Mouse (Mus musculus) limb, embryonic 14.5 days (tissue): Measurements from ENCODE around the gene Epha4. TPM values are rescaled to one million over a fixed set of nuclear protein-coding genes. Genes with fewer than 3 reads are reported as not detected.

Source experiments
- ATAC-seq: fragments of 200-750 bp; cut with Nextera tagmentation; 2 replicates; pipeline ENCODE4 v1.8.0; 2017; ENCODE audit warnings: low read depth, moderate number of reproducible peaks, moderate TSS enrichment; ENCODE audit not compliant: low FRiP score
- DNase-seq: peaks from one replicate; pipeline ENCODE4 v3.0.0-alpha.2; 2015; ENCODE audit warnings: low spot score
- H3K27ac ChIP-seq: fragments of 300-500 bp; sonication (generic); replicated peaks from 2 replicates; pipeline ENCODE4 v1.5.1; 2014; ENCODE audit warnings: low read depth, mild to moderate bottlenecking, low read length, moderate library complexity, mixed read lengths
- H3K27me3 ChIP-seq: fragments of 300-500 bp; sonication (generic); 2 replicates; pipeline ENCODE4 v1.6.1; 2014; ENCODE audit warnings: low read length, mixed read lengths; ENCODE audit not compliant: control insufficient read depth, insufficient read depth
- H3K36me3 ChIP-seq: fragments of 300-500 bp; sonication (generic); 2 replicates; pipeline ENCODE4 v1.6.1; 2014; ENCODE audit warnings: mild to moderate bottlenecking, low read length, moderate library complexity, mixed read lengths; ENCODE audit not compliant: control insufficient read depth, insufficient read depth
- H3K4me1 ChIP-seq: fragments of 300-500 bp; sonication (generic); 2 replicates; pipeline ENCODE4 v1.6.1; 2014; ENCODE audit warnings: antibody characterized with exemption, low read length, mixed read lengths; ENCODE audit not compliant: control insufficient read depth, insufficient read depth
- H3K4me2 ChIP-seq: fragments of 300-500 bp; sonication (generic); replicated peaks from 2 replicates; pipeline ENCODE4 v1.6.1; 2014; ENCODE audit warnings: low read depth, mild to moderate bottlenecking, low read length, moderate library complexity; ENCODE audit not compliant: severe bottlenecking
- H3K4me3 ChIP-seq: fragments of 300-500 bp; sonication (generic); replicated peaks from 2 replicates; pipeline ENCODE4 v1.5.1; 2014; ENCODE audit warnings: low read length
- H3K9ac ChIP-seq: fragments of 300-500 bp; sonication (generic); 2 replicates; pipeline ENCODE4 v1.6.1; 2014; ENCODE audit warnings: mild to moderate bottlenecking, low read depth, low read length, moderate library complexity; ENCODE audit not compliant: severe bottlenecking
- H3K9me3 ChIP-seq: fragments of 300-500 bp; sonication (generic); 2 replicates; pipeline ENCODE4 v1.6.1; 2016; ENCODE audit warnings: low read length; ENCODE audit not compliant: control insufficient read depth
- POLR2A ChIP-seq: fragments of 200-500 bp; IDR thresholded peaks from 2 replicates; pipeline ENCODE4 v1.8.0; 2012; ENCODE audit warnings: inconsistent platforms, mild to moderate bottlenecking, moderate library complexity, borderline replicate concordance; ENCODE audit not compliant: insufficient read depth, insufficient read length; ENCODE audit errors: extremely low read depth
- WGBS: fragments of 180-500 bp; shearing (Covaris S2); extraction: QIAGEN DNeasy Blood & Tissue Kit; methylation state at CpG from one replicate; pipeline ENCODE4 v1.1.7; 2014; 5-methylcytosine and 5-hydroxymethylcytosine counted together
- polyA plus RNA-seq, 2 experiments: library from polyadenylated mRNA; depleted of rRNA in 1 of 2; stranded (reverse) in 1 of 2; unstranded in 1 of 2; fragments of >200 nt; fragmentation: Nextera tagmentation in 1 of 2; extraction: Ambion mirVana in 1 of 2; gene quantifications; 2 replicates each; pipeline versions ENCODE4 v1.2.1 to v1.2.3; 2012 to 2014

The Epha4 gene
- polyA plus RNA-seq, 2 experiments: 34.5 to 53.5 TPM

DNA sequence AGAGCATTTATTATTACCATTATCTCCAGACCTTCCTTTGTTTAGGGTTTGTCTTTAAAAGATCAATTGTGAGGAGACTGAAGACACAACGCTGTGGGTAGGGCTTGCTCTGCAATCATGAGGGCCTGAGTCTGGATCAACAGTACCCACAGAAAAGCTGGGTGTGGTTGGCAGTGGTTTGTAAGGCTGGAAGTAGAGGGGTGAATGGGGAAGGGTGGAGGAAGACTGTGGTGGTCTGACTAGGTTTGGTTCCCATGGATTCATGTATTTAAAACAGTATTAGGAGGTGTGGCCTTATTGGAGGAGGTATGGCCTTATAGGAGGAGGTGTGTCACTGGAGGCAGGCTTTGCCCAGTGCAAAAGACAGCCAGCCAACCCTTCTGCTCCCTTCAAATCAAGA is 113.4 kb downstream of the Epha4 start:
- H3K4me3 ChIP-seq: no peak overlapping the region
- no peak overlapping the region for H3K9ac ChIP-seq
- peaks cover 30% of the 10 kb centered on the region for H3K4me1 ChIP-seq
- TF ChIP-seq POLR2A: no peak
- no peak for ATAC-seq
- no peak overlapping the region for H3K4me2 ChIP-seq
- no peaks in the 10 kb centered on the region for H3K9me3 ChIP-seq
- no peak for DNase-seq
- H3K36me3 ChIP-seq: peaks cover 27% of the 10 kb centered on the region
- H3K27me3 ChIP-seq: no peaks in the 10 kb centered on the region
- H3K27ac ChIP-seq: no peak overlapping the region
- 80% methylated on average over 1 of the region's 1 CpGs for WGBS

- DNase-seq (no peak), ATAC-seq (no peak)
- no peak overlapping the region for H3K27ac ChIP-seq
- H3K9me3 ChIP-seq: no peaks in the 10 kb centered on the region
- 75% methylated on average over 6 of the region's 6 CpGs for WGBS
- H3K9ac ChIP-seq: no peak overlapping the region
- TF ChIP-seq POLR2A: no peak
- H3K27me3 ChIP-seq: no peaks in the 10 kb centered on the region
- no peak overlapping the region for H3K4me2 ChIP-seq
- H3K4me1 ChIP-seq: peaks cover 20% of the 10 kb centered on the region
- no peak overlapping the region for H3K4me3 ChIP-seq
- peaks cover 28% of the 10 kb centered on the region for H3K36me3 ChIP-seq
These were observed 123.3 kb downstream of the Epha4 start for GRCm38 (mm10) chr1:77391590-77391989.

GRCm38 (mm10) chr1:77389069-77389468 is 125.8 kb downstream of the Epha4 start:
- WGBS: 93% methylated on average over 2 of the region's 2 CpGs
- H3K4me2 ChIP-seq: no peak overlapping the region
- no peak overlapping the region for H3K27ac ChIP-seq
- no peak for TF ChIP-seq POLR2A
- H3K4me3 ChIP-seq: no peak overlapping the region
- peaks cover 35% of the 10 kb centered on the region for H3K36me3 ChIP-seq
- no peak overlapping the region for H3K9ac ChIP-seq
- H3K4me1 ChIP-seq: peaks cover 35% of the 10 kb centered on the region
- ATAC-seq (no peak), DNase-seq (no peak)
- no peaks in the 10 kb centered on the region for H3K9me3 ChIP-seq
- H3K27me3 ChIP-seq: no peaks in the 10 kb centered on the region

DNA sequence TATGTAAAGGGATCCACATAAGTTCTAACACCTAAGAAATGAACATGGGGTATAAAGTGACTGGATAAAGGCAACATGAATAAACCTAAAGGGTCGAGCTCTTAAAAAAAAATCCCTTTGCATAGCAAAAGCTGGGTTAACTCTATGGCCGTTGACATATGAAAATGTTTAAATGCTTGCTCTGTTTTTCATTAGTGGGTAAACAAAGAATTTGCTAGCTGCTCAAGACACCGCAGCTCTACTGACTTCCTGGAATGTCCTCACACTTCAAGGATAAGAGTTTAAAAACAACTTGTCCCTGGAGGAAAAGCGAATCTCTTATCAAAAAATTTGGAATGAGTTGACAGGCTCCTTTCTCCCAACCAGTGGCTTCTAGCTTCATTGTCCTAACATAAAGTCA is 126.3 kb downstream of the Epha4 start:
- H3K4me1 ChIP-seq: peaks cover 35% of the 10 kb centered on the region
- H3K27me3 ChIP-seq: no peaks in the 10 kb centered on the region
- no peak for ATAC-seq
- DNase-seq: peak; percentile 30
- peaks cover 37% of the 10 kb centered on the region for H3K36me3 ChIP-seq
- WGBS: 32% methylated on average over 4 of the region's 4 CpGs
- no peak overlapping the region for H3K27ac ChIP-seq
- H3K9ac ChIP-seq: no peak overlapping the region
- no peak for TF ChIP-seq POLR2A
- H3K9me3 ChIP-seq: no peaks in the 10 kb centered on the region
- no peak overlapping the region for H3K4me3 ChIP-seq
- no peak overlapping the region for H3K4me2 ChIP-seq

- WGBS: 59% methylated on average over 8 of the region's 8 CpGs
These were observed 129.3 kb downstream of the Epha4 start for GRCm38 (mm10) chr1:77385613-77386012.

GRCm38 (mm10) chr1:77383466-77383865 is 131.4 kb downstream of the Epha4 start:
- no peak for DNase-seq
- peaks cover 56% of the 10 kb centered on the region for H3K36me3 ChIP-seq

More at GRCm38 (mm10) chr1:77385613-77386012, 129.3 kb downstream of the Epha4 start:
- H3K4me2 ChIP-seq: no peak overlapping the region
- no peak overlapping the region for H3K4me3 ChIP-seq
- H3K27ac ChIP-seq: no peak overlapping the region
- no peak for DNase-seq
- H3K9me3 ChIP-seq: no peaks in the 10 kb centered on the region
- no peak for TF ChIP-seq POLR2A
- H3K4me1 ChIP-seq: peaks cover 35% of the 10 kb centered on the region
- H3K27me3 ChIP-seq: no peaks in the 10 kb centered on the region
- no peak for ATAC-seq
- peaks cover 50% of the 10 kb centered on the region for H3K36me3 ChIP-seq
- no peak overlapping the region for H3K9ac ChIP-seq

More at GRCm38 (mm10) chr1:77383466-77383865, 131.4 kb downstream of the Epha4 start:
- no peaks in the 10 kb centered on the region for H3K27me3 ChIP-seq
- H3K4me3 ChIP-seq: no peak overlapping the region
- no peak for ATAC-seq
- H3K9ac ChIP-seq: no peak overlapping the region
- H3K4me2 ChIP-seq: no peak overlapping the region
- 67% methylated on average over 11 of the region's 11 CpGs for WGBS
- H3K9me3 ChIP-seq: no peaks in the 10 kb centered on the region
- no peak overlapping the region for H3K27ac ChIP-seq
- peaks cover 24% of the 10 kb centered on the region for H3K4me1 ChIP-seq
- TF ChIP-seq POLR2A: no peak
